15 mouse cellular contexts compared by ENCODE assay signal in the genomic region with DNA sequence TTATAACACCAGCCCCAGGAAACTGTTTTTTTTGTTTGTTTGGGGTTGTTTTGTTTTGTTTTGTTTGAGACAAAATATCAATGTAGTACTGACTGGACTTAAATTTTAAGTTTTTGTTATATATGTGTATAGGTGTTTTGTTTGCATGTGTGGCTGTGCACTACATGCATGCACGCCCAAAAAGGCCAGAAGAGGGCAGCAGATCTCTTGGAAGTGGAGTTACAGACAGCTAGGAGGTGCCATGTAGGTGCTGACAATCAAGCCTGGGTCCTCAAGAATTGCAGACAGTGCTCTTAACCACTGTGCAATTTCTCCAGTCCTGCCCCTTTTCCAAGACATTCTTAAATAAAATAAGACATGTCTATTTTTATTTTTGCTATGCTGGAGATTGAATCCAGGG. TPM values are rescaled to one million over a fixed set of nuclear protein-coding genes. Genes with fewer than 3 reads are reported as not detected.
A peak's percentile ranks its signal among the peaks of the same experiment; 100 is the strongest.
DNase-seq lines count a peak whose midpoint lies in the region; ATAC-seq and TF ChIP-seq lines count a peak whose summit lies in the region.
"Had no signal": no experiment of that assay in that cellular context is flagged by ENCODE, and none has a peak within 500 bp of the region (broad histone marks: within the 10 kb centered on the region; RNA-seq: fewer than 3 reads in every experiment).

No protein-coding gene starts in this region.

- H3K9ac ChIP-seq in stomach, postnatal 0 days (ENCODE audit: low read length), result no peak overlapping the region
- H3K9ac ChIP-seq: intestine, embryonic 15.5 days; liver, embryonic 13.5 days; neural tube, embryonic 15.5 days had no signal

- no peaks in the 10 kb centered on the region for H3K36me3 ChIP-seq in thymus, adult 2 months (ENCODE audit: control insufficient read depth, insufficient read depth, low read length)
- H3K36me3 ChIP-seq in stomach, postnatal 0 days (ENCODE audit: control insufficient read depth, insufficient read depth, low read length), result no peaks in the 10 kb centered on the region
- H3K36me3 ChIP-seq: intestine, embryonic 15.5 days had no signal

- TF ChIP-seq CTCF in layer of hippocampus, adult 2 months (conservative IDR thresholded peaks at IDR 0.05), result peak; percentile 41
- no peak for TF ChIP-seq CTCF in thymus, adult 2 months (IDR thresholded peaks at IDR 0.05; ENCODE audit: borderline replicate concordance, control insufficient read depth, extremely low read depth, insufficient read depth, low read length, poor library complexity)
- peak; percentile 31 for TF ChIP-seq CTCF in stomach, postnatal 0 days (IDR thresholded peaks at IDR 0.05; ENCODE audit: low read depth)

- no peaks in the 10 kb centered on the region for H3K9me3 ChIP-seq in stomach, postnatal 0 days (ENCODE audit: control insufficient read depth, low read length)
- H3K9me3 ChIP-seq: G1E; intestine, embryonic 15.5 days; liver, embryonic 13.5 days; neural tube, embryonic 15.5 days had no signal

- TF ChIP-seq POLR2A in thymus, adult 2 months (IDR thresholded peaks at IDR 0.05; ENCODE audit: control insufficient read depth, extremely low read depth, insufficient read depth, low read length, poor library complexity), result no peak

- WGBS in thymus, adult 2 months, result 77% methylated on average over 1 of the region's 1 CpGs
- 71% methylated on average over 1 of the region's 1 CpGs for WGBS in stomach, postnatal 0 days

- no peak overlapping the region for H3K4me2 ChIP-seq in stomach, postnatal 0 days (replicated peaks; ENCODE audit: low read depth)
- H3K4me2 ChIP-seq: intestine, embryonic 15.5 days; liver, embryonic 13.5 days; neural tube, embryonic 15.5 days had no signal

- no peak overlapping the region for H3K27ac ChIP-seq in layer of hippocampus, adult 2 months
- no peak overlapping the region for H3K27ac ChIP-seq in thymus, adult 2 months (ENCODE audit: control insufficient read depth, insufficient read depth, low read length)
- no peak overlapping the region for H3K27ac ChIP-seq in stomach, postnatal 0 days (replicated peaks)
- H3K27ac ChIP-seq: hindbrain, embryonic 10.5 days; intestine, embryonic 15.5 days; liver, embryonic 13.5 days; neural tube, embryonic 15.5 days had no signal

- H3K4me1 ChIP-seq in thymus, adult 2 months (replicated peaks; ENCODE audit: control insufficient read depth, insufficient read depth, low read length), result no peaks in the 10 kb centered on the region
- H3K4me1 ChIP-seq in stomach, postnatal 0 days (replicated peaks; ENCODE audit: control insufficient read depth, insufficient read depth), result no peaks in the 10 kb centered on the region
- H3K4me1 ChIP-seq: hindbrain, embryonic 10.5 days; intestine, embryonic 15.5 days; neural tube, embryonic 15.5 days had no signal

- no peaks in the 10 kb centered on the region for H3K27me3 ChIP-seq in thymus, adult 2 months (ENCODE audit: control insufficient read depth, insufficient read depth, low read length)
- no peaks in the 10 kb centered on the region for H3K27me3 ChIP-seq in stomach, postnatal 0 days (ENCODE audit: control insufficient read depth, insufficient read depth, low read length)
- H3K27me3 ChIP-seq: intestine, embryonic 15.5 days; liver, embryonic 13.5 days; neural tube, embryonic 15.5 days had no signal

- ATAC-seq in stomach, postnatal 0 days (ENCODE audit: low FRiP score, low TSS enrichment), result no peak
- ATAC-seq: intestine, embryonic 15.5 days had no signal

- DNase-seq in layer of hippocampus, adult 2 months (ENCODE audit: low spot score in 2 of 2), result no peak
- DNase-seq in layer of hippocampus, postnatal 25 days (ENCODE audit: extremely low spot score in 1 of 2, low spot score in 1 of 2), result no peak
- DNase-seq in thymus, postnatal 4 days, result peak; percentile 49
- no peak for DNase-seq in thymus, adult 2 months
- peak; percentile 60 for DNase-seq in ZHBTc4 (ENCODE audit: low read depth, low spot score)
- no peak for DNase-seq in stomach, postnatal 0 days (ENCODE audit: low spot score)
- no peak for DNase-seq in embryo, embryonic 10.5 days (ENCODE audit: low spot score)
- no peak for DNase-seq in adrenal gland, adult 18-20 months (ENCODE audit: low spot score in 2 of 2)
- DNase-seq: cerebellum, adult 9-11 months; gastrocnemius, postnatal 36 days; liver, embryonic 13.5 days had no signal

- TF ChIP-seq EP300 in stomach, postnatal 0 days (optimal IDR thresholded peaks at IDR 0.05), result no peak

- no peak overlapping the region for H3K4me3 ChIP-seq in layer of hippocampus, adult 2 months
- H3K4me3 ChIP-seq in thymus, adult 2 months (ENCODE audit: control insufficient read depth, insufficient read depth, low read length), result no peak overlapping the region
- no peak overlapping the region for H3K4me3 ChIP-seq in stomach, postnatal 0 days (ENCODE audit: low read depth, low read length)
- H3K4me3 ChIP-seq: hindbrain, embryonic 10.5 days; intestine, embryonic 15.5 days; liver, embryonic 13.5 days; neural tube, embryonic 15.5 days had no signal

RNA-seq across cellular contexts. Expression of a gene that starts 8.1 kb away (rescaled TPM):
- total RNA-seq in layer of hippocampus, adult 2 months (2021), result 10 to 100 TPM; 49.7 to 51.8 TPM
- 10 to 100 TPM; 51.9 to 52.8 TPM for total RNA-seq in layer of hippocampus, postnatal 25 days (2021)
- polyA plus RNA-seq in thymus, adult 2 months (2012; rRNA removed), result 5.6 and 5.8 TPM in 2 replicates
- 2.7 and 3.4 TPM in 2 replicates for polyA plus RNA-seq in stomach, postnatal 0 days (2015; fragmentation: Nextera tagmentation; extraction: Ambion mirVana)
- 10 to 100 TPM; 14.9 to 17.5 TPM for total RNA-seq in adrenal gland, adult 18-20 months (2021)

RNA-seq across cellular contexts. Expression of a gene that starts 8.2 kb away (rescaled TPM):
- total RNA-seq in layer of hippocampus, adult 2 months (2021), result 10 to 100 TPM; 23.0 to 24.9 TPM
- total RNA-seq in layer of hippocampus, postnatal 25 days (2021), result 10 to 100 TPM; 23.0 to 23.8 TPM
- 0.88 and 0.89 TPM in 2 replicates for polyA plus RNA-seq in thymus, adult 2 months (2012; rRNA removed)
- polyA plus RNA-seq in stomach, postnatal 0 days (2015; fragmentation: Nextera tagmentation; extraction: Ambion mirVana), result 13.5 and 14.8 TPM in 2 replicates
- total RNA-seq in adrenal gland, adult 18-20 months (2021), result 1 to 10 TPM; 8.5 to 9.9 TPM

RNA-seq across cellular contexts. Expression of a gene that starts 31.4 kb away (rescaled TPM):
- total RNA-seq in layer of hippocampus, adult 2 months (2021), result 10 to 100 TPM; 35.2 to 37.9 TPM
- 10 to 100 TPM; 36.7 to 37.7 TPM for total RNA-seq in layer of hippocampus, postnatal 25 days (2021)
- 5.0 and 6.6 TPM in 2 replicates for polyA plus RNA-seq in thymus, adult 2 months (2012; rRNA removed)
- 23.6 and 24.6 TPM in 2 replicates for polyA plus RNA-seq in stomach, postnatal 0 days (2015; fragmentation: Nextera tagmentation; extraction: Ambion mirVana)
- total RNA-seq in adrenal gland, adult 18-20 months (2021), result 10 to 100 TPM; 21.2 to 23.7 TPM

Comparison
In these comparisons a context has a peak if more than half of its experiments do, and no peak if none do; other contexts are left out.
1. DNase-seq: peak in thymus, postnatal 4 days (single experiment) and ZHBTc4 (single experiment); none in layer of hippocampus, adult 2 months (0 of 2), layer of hippocampus, postnatal 25 days (0 of 2), thymus, adult 2 months (single experiment), stomach, postnatal 0 days (single experiment), embryo, embryonic 10.5 days (single experiment) and adrenal gland, adult 18-20 months (0 of 2).